Mouse (Mus musculus) left cerebral cortex, adult 18-20 months (tissue): ENCODE measurements around the gene Wnk2. TPM values are rescaled to one million over a fixed set of nuclear protein-coding genes. Genes with fewer than 3 reads are reported as not detected.
A peak's percentile ranks its signal among the peaks of the same experiment; 100 is the strongest.

ENCODE experiments used
- DNase-seq, 2 experiments: peaks; one replicate each; pipeline ENCODE4 v3.0.0; 2021 to 2022; ENCODE audit warnings: low spot score in 2 of 2, mixed read lengths in 1 of 2
- long read RNA-seq, 2 experiments: library from polyadenylated mRNA; stranded (forward); transcript quantifications; one replicate each; pipeline ENCODE4 v2.0.0; 2021
- total RNA-seq, 2 experiments: library from RNA; stranded (reverse); gene quantifications; 2 replicates each; pipeline ENCODE4 v1.2.3; 2021

Gene Wnk2
- total RNA-seq = 100 to 1,000 TPM; 117 to 130 TPM
- long read RNA-seq, experiment 1, full-length matches to known transcripts = 2 of 57 reads
- long read RNA-seq, experiment 1, partial matches to known transcripts = 32 of 57 reads
- long read RNA-seq, experiment 1, other reads (novel, unspliced or antisense) = 23 of 57 reads
- long read RNA-seq, experiment 2, full-length matches to known transcripts = 2 of 36 reads
- long read RNA-seq, experiment 2, partial matches to known transcripts = 26 of 36 reads
- long read RNA-seq, experiment 2, other reads (novel, unspliced or antisense) = 8 of 36 reads

- DNase-seq = peak; percentile 80 to 89
These were observed at the start of gene Wnk2 for GRCm38 (mm10) chr13:49147858-49148226. TSS of gene Wnk2 (minus strand) at chr13:49148014.

- no peak for DNase-seq
These were observed 49.0 kb upstream of the Wnk2 start for GRCm38 (mm10) chr13:49196766-49197165.

GRCm38 (mm10) chr13:49196211-49196610, 48.4 kb upstream of the Wnk2 start:
- DNase-seq = no peak

GRCm38 (mm10) chr13:49195651-49196050, 47.8 kb upstream of the Wnk2 start:
- DNase-seq = no peak

GRCm38 (mm10) chr13:49194811-49195210, 47.0 kb upstream of the Wnk2 start:
- DNase-seq = no peak

- DNase-seq = no peak
These were observed 45.8 kb upstream of the Wnk2 start for GRCm38 (mm10) chr13:49193650-49194049.

- DNase-seq = no peak
These were observed 44.5 kb upstream of the Wnk2 start for GRCm38 (mm10) chr13:49192156-49192855.

GRCm38 (mm10) chr13:49191673-49192035, 43.8 kb upstream of the Wnk2 start:
- no peak for DNase-seq

- DNase-seq = no peak
These were observed 43.3 kb upstream of the Wnk2 start for GRCm38 (mm10) chr13:49190876-49191672.

- no peak for DNase-seq
These were observed 42.4 kb upstream of the Wnk2 start for GRCm38 (mm10) chr13:49189970-49190870.

- no peak for DNase-seq
These were observed 41.1 kb upstream of the Wnk2 start for GRCm38 (mm10) chr13:49188966-49189360.

- DNase-seq = no peak
These were observed 40.6 kb upstream of the Wnk2 start for GRCm38 (mm10) chr13:49188219-49188965.

- peak; percentile 64 to 79 for DNase-seq
These were observed 39.7 kb upstream of the Wnk2 start, which contains the start of gene Ninj1 for GRCm38 (mm10) chr13:49187288-49188218. TSS of gene Ninj1 (plus strand) at chr13:49187485.

- DNase-seq = no peak
These were observed 39.0 kb upstream of the Wnk2 start for GRCm38 (mm10) chr13:49186798-49187287.

GRCm38 (mm10) chr13:49183646-49184045, 35.8 kb upstream of the Wnk2 start:
- no peak for DNase-seq

GRCm38 (mm10) chr13:49183161-49183560, 35.3 kb upstream of the Wnk2 start:
- no peak for DNase-seq

GRCm38 (mm10) chr13:49181411-49181984, 33.7 kb upstream of the Wnk2 start:
- DNase-seq = no peak

GRCm38 (mm10) chr13:49180691-49181090, 32.9 kb upstream of the Wnk2 start:
- no peak for DNase-seq

- DNase-seq = no peak
These were observed 32.5 kb upstream of the Wnk2 start for GRCm38 (mm10) chr13:49180274-49180673.
